Mouse (Mus musculus): ENCODE results near the gene 4933415F23Rik.

DNA sequence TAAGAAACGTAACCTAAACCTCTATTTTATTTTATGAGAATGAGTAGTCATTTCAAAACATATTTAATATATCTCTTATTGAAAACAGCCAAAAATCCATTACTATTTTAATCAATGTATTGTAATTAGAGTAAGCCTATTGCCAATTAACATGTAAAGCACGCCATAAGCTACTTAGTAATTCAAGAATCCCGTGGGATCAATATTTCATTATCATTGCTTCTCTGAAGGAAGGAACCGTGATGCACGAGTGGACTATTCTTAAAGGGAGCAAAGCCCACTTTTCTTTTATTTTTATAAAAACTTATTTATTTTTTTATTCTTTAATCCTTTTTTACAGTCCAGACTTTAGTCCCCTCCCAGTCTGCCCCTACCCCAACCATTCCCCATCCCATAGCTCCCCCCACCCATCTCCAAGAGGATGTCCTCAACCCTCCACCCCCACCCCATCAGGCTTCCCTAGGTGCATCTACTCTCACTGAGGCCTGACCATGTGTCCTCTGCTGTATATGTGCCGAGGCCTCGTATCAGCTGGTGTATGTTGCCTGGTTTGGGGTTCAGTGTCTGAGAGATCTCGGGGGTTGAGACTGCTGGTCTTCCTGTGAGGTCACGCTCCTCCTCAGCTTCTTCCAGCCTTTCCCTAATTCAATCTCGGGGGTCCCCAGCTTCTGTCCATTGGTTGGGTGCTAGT is 39.2 kb upstream of the 4933415F23Rik start:
- no peak for TF ChIP-seq CTCF (IDR thresholded peaks at IDR 0.05; ENCODE audit: low read depth, low read length)
- TF ChIP-seq POLR2A (IDR thresholded peaks at IDR 0.05; ENCODE audit: borderline replicate concordance, low read depth, low read length): no peak

All from bone marrow macrophage, adult 2 months (primary cell).